Mouse (Mus musculus): ENCODE results near the gene Jarid2. TPM values are rescaled to one million over a fixed set of nuclear protein-coding genes. Genes with fewer than 3 reads are reported as not detected.

Gene Jarid2
- total and polyA plus RNA-seq, 2 experiments from 2014 or later, result 16.5 to 22.2 TPM

GRCm38 (mm10) chr13:44780506-44780905 is 51.2 kb downstream of the Jarid2 start:
- Histone ChIP-seq H3K36me3 (ENCODE audit: insufficient read depth) (no peaks in the 10 kb centered on the region), H3K9me3 (ENCODE audit: low read length) (no peaks in the 10 kb centered on the region), H3K4me2 (ENCODE audit: low read depth) (no peak overlapping the region), H3K4me1 (ENCODE audit: insufficient read depth) (no peaks in the 10 kb centered on the region), H3K27me3 (ENCODE audit: insufficient read depth, low read length) (no peaks in the 10 kb centered on the region), H3K27ac (ENCODE audit: low read depth, low read length) (no peak overlapping the region), H3K4me3 (ENCODE audit: low read depth, low read length) (no peak overlapping the region), H3K9ac (no peak overlapping the region)
- DNase-seq, result no peak
- TF ChIP-seq CTCF (IDR thresholded peaks at IDR 0.05; ENCODE audit: low read depth), result no peak
- 80% methylated on average over 1 of the region's 1 CpGs for WGBS
- no peak for ATAC-seq

- no peak overlapping the region for H3K9ac ChIP-seq
- no peak for ATAC-seq
- 92% methylated on average over 2 of the region's 2 CpGs for WGBS
- no peak overlapping the region for H3K27ac ChIP-seq (ENCODE audit: low read depth, low read length)
- no peak overlapping the region for H3K4me2 ChIP-seq (ENCODE audit: low read depth)
- no peak for DNase-seq
- H3K9me3 ChIP-seq (ENCODE audit: low read length), result no peaks in the 10 kb centered on the region
- H3K27me3 ChIP-seq (ENCODE audit: insufficient read depth, low read length), result no peaks in the 10 kb centered on the region
- H3K4me3 ChIP-seq (ENCODE audit: low read depth, low read length), result no peak overlapping the region
- no peaks in the 10 kb centered on the region for H3K4me1 ChIP-seq (ENCODE audit: insufficient read depth)
- no peak for TF ChIP-seq CTCF (IDR thresholded peaks at IDR 0.05; ENCODE audit: low read depth)
- H3K36me3 ChIP-seq (ENCODE audit: insufficient read depth), result no peaks in the 10 kb centered on the region
Measured at GRCm38 (mm10) chr13:44781126-44781525, 51.9 kb downstream of the Jarid2 start.

GRCm38 (mm10) chr13:44784551-44784950 is 55.3 kb downstream of the Jarid2 start:
- H3K36me3 ChIP-seq (ENCODE audit: insufficient read depth), result no peaks in the 10 kb centered on the region
- no peak overlapping the region for H3K9ac ChIP-seq
- WGBS, result 81% methylated on average over 1 of the region's 1 CpGs
- H3K27ac ChIP-seq (ENCODE audit: low read depth, low read length), result no peak overlapping the region
- TF ChIP-seq CTCF (IDR thresholded peaks at IDR 0.05; ENCODE audit: low read depth), result no peak
- no peaks in the 10 kb centered on the region for H3K9me3 ChIP-seq (ENCODE audit: low read length)
- no peaks in the 10 kb centered on the region for H3K4me1 ChIP-seq (ENCODE audit: insufficient read depth)
- H3K27me3 ChIP-seq (ENCODE audit: insufficient read depth, low read length), result no peaks in the 10 kb centered on the region
- H3K4me2 ChIP-seq (ENCODE audit: low read depth), result no peak overlapping the region
- DNase-seq (no peak), ATAC-seq (no peak)
- no peak overlapping the region for H3K4me3 ChIP-seq (ENCODE audit: low read depth, low read length)

- ATAC-seq (peak; percentile 70), DNase-seq (peak; percentile 70)
- Histone ChIP-seq H3K9me3 (ENCODE audit: low read length) (no peaks in the 10 kb centered on the region), H3K4me1 (ENCODE audit: insufficient read depth) (no peaks in the 10 kb centered on the region), H3K9ac (no peak overlapping the region), H3K4me2 (ENCODE audit: low read depth) (no peak overlapping the region), H3K36me3 (ENCODE audit: insufficient read depth) (no peaks in the 10 kb centered on the region), H3K27ac (ENCODE audit: low read depth, low read length) (no peak overlapping the region), H3K27me3 (ENCODE audit: insufficient read depth, low read length) (no peaks in the 10 kb centered on the region), H3K4me3 (ENCODE audit: low read depth, low read length) (no peak overlapping the region)
- WGBS, result 28% methylated on average over 4 of the region's 4 CpGs
- TF ChIP-seq CTCF (IDR thresholded peaks at IDR 0.05; ENCODE audit: low read depth), result peak; percentile 81
Measured at GRCm38 (mm10) chr13:44786291-44786690, 57.0 kb downstream of the Jarid2 start.

- Histone ChIP-seq H3K36me3 (ENCODE audit: insufficient read depth) (no peaks in the 10 kb centered on the region), H3K4me3 (ENCODE audit: low read depth, low read length) (no peak overlapping the region), H3K9me3 (ENCODE audit: low read length) (no peaks in the 10 kb centered on the region), H3K27me3 (ENCODE audit: insufficient read depth, low read length) (no peaks in the 10 kb centered on the region), H3K4me2 (ENCODE audit: low read depth) (no peak overlapping the region), H3K4me1 (ENCODE audit: insufficient read depth) (0 out of 2 replicates have a peak, but pooled peaks cover 3% of the 10 kb centered on the region), H3K9ac (no peak overlapping the region), H3K27ac (ENCODE audit: low read depth, low read length) (no peak overlapping the region)
- TF ChIP-seq CTCF (IDR thresholded peaks at IDR 0.05; ENCODE audit: low read depth), result no peak
- ATAC-seq (no peak), DNase-seq (no peak)
- 70% methylated on average over 9 of the region's 9 CpGs for WGBS
Measured at GRCm38 (mm10) chr13:44788352-44789125, 59.3 kb downstream of the Jarid2 start.

GRCm38 (mm10) chr13:44789982-44790381 is 60.7 kb downstream of the Jarid2 start:
- 53% methylated on average over 2 of the region's 2 CpGs for WGBS
- ATAC-seq, result no peak
- H3K4me3 ChIP-seq (ENCODE audit: low read depth, low read length), result no peak overlapping the region
- H3K4me1 ChIP-seq (ENCODE audit: insufficient read depth), result 0 out of 2 replicates have a peak, but pooled peaks cover 3% of the 10 kb centered on the region
- no peak overlapping the region for H3K9ac ChIP-seq
- DNase-seq, result no peak
- no peaks in the 10 kb centered on the region for H3K27me3 ChIP-seq (ENCODE audit: insufficient read depth, low read length)
- H3K9me3 ChIP-seq (ENCODE audit: low read length), result no peaks in the 10 kb centered on the region
- H3K27ac ChIP-seq (ENCODE audit: low read depth, low read length), result no peak overlapping the region
- H3K36me3 ChIP-seq (ENCODE audit: insufficient read depth), result no peaks in the 10 kb centered on the region
- TF ChIP-seq CTCF (IDR thresholded peaks at IDR 0.05; ENCODE audit: low read depth), result no peak
- H3K4me2 ChIP-seq (ENCODE audit: low read depth), result no peak overlapping the region

GRCm38 (mm10) chr13:44792361-44792892 is 63.2 kb downstream of the Jarid2 start:
- no peaks in the 10 kb centered on the region for H3K27me3 ChIP-seq (ENCODE audit: insufficient read depth, low read length)
- peak; percentile 34; the same call in 1 of the 2 replicates for ATAC-seq

More at GRCm38 (mm10) chr13:44792361-44792892, 63.2 kb downstream of the Jarid2 start:
- no peak overlapping the region for H3K4me3 ChIP-seq (ENCODE audit: low read depth, low read length)
- H3K9me3 ChIP-seq (ENCODE audit: low read length), result no peaks in the 10 kb centered on the region
- 19% methylated on average over 3 of the region's 3 CpGs for WGBS
- H3K36me3 ChIP-seq (ENCODE audit: insufficient read depth), result no peaks in the 10 kb centered on the region
- H3K27ac ChIP-seq (ENCODE audit: low read depth, low read length), result no peak overlapping the region
- no peak for DNase-seq
- H3K4me2 ChIP-seq (ENCODE audit: low read depth), result no peak overlapping the region
- TF ChIP-seq CTCF (IDR thresholded peaks at IDR 0.05; ENCODE audit: low read depth), result no peak
- H3K9ac ChIP-seq, result no peak overlapping the region
- H3K4me1 ChIP-seq (ENCODE audit: insufficient read depth), result 0 out of 2 replicates have a peak, but pooled peaks cover 3% of the 10 kb centered on the region
